In genomic region chr2:93976436-93977252, GRCm38 (mm10) we compare ENCODE assay signal across 7 mouse cellular contexts. TPM values are rescaled to one million over a fixed set of nuclear protein-coding genes. Genes with fewer than 3 reads are reported as not detected.
DNase-seq lines count a peak whose midpoint lies in the region; ATAC-seq and TF ChIP-seq lines count a peak whose summit lies in the region.

No protein-coding gene starts in this region.

- ATAC-seq in activated CD4-positive, CD25-positive, alpha-beta regulatory T cell, adult 4 months: peak; percentile 89
- peak; percentile 79 for ATAC-seq in intestine, embryonic 15.5 days
- ATAC-seq in limb, embryonic 14.5 days (ENCODE audit: low FRiP score, low read depth): peak; percentile 80
- ATAC-seq in midbrain, embryonic 13.5 days: peak; percentile 88

- peak; percentile 12; the same call in 1 of the 2 replicates for TF ChIP-seq CTCF in spleen, adult 2 months (IDR thresholded peaks at IDR 0.05; ENCODE audit: extremely low read depth, insufficient read depth, insufficient read length, insufficient replicate concordance)

- 2% methylated on average over 36 of the region's 37 CpGs for WGBS in intestine, embryonic 15.5 days
- 4% methylated on average over 30 of the region's 37 CpGs for WGBS in limb, embryonic 14.5 days
- WGBS in midbrain, embryonic 13.5 days: 3% methylated on average over 37 of the region's 37 CpGs
- WGBS in spleen, adult 2 months: 7% methylated on average over 37 of the region's 37 CpGs

- DNase-seq in cerebellum, postnatal 36 days: peak; percentile 54 to 60
- peak; percentile 21 to 30 for DNase-seq in gastrocnemius, postnatal 36 days
- peak; percentile 49 for DNase-seq in limb, embryonic 14.5 days (ENCODE audit: low spot score)
- peak; percentile 15 to 49 for DNase-seq in spleen, adult 2 months (ENCODE audit: low read depth in 1 of 2, low spot score in 2 of 2)

- peak overlapping the region; percentile 57 for H3K27ac ChIP-seq in intestine, embryonic 15.5 days
- H3K27ac ChIP-seq in limb, embryonic 14.5 days (replicated peaks; ENCODE audit: low read depth, low read length): peak overlapping the region; percentile 14; the same call in 1 of the 2 replicates
- H3K27ac ChIP-seq in midbrain, embryonic 13.5 days: peak overlapping the region; percentile 78
- no peak overlapping the region for H3K27ac ChIP-seq in spleen, adult 2 months (ENCODE audit: insufficient read depth, low read length)

- H3K27me3 ChIP-seq in intestine, embryonic 15.5 days (replicated peaks): no peaks in the 10 kb centered on the region
- H3K27me3 ChIP-seq in limb, embryonic 14.5 days (ENCODE audit: control insufficient read depth, insufficient read depth, low read length): 0 out of 2 replicates have a peak, but pooled peaks cover 8% of the 10 kb centered on the region
- no peaks in the 10 kb centered on the region for H3K27me3 ChIP-seq in midbrain, embryonic 13.5 days
- no peaks in the 10 kb centered on the region for H3K27me3 ChIP-seq in spleen, adult 2 months (ENCODE audit: control insufficient read depth, insufficient read depth, low read length)

- intact Hi-C loops in gastrocnemius, postnatal 36 days (cut with DNase I): no loop called here

- H3K9ac ChIP-seq in intestine, embryonic 15.5 days: peak overlapping the region; percentile 41
- peak overlapping the region; percentile 55 for H3K9ac ChIP-seq in limb, embryonic 14.5 days (ENCODE audit: low read depth, low read length, severe bottlenecking)
- peak overlapping the region; percentile 72 for H3K9ac ChIP-seq in midbrain, embryonic 13.5 days (replicated peaks)

- H3K4me2 ChIP-seq in intestine, embryonic 15.5 days (replicated peaks): peak overlapping the region; percentile 94
- H3K4me2 ChIP-seq in limb, embryonic 14.5 days (replicated peaks; ENCODE audit: low read depth, low read length, severe bottlenecking): peak overlapping the region; percentile 91
- peak overlapping the region; percentile 83 for H3K4me2 ChIP-seq in midbrain, embryonic 13.5 days (replicated peaks)

- H3K36me3 ChIP-seq in intestine, embryonic 15.5 days: no peaks in the 10 kb centered on the region
- H3K36me3 ChIP-seq in limb, embryonic 14.5 days (ENCODE audit: control insufficient read depth, insufficient read depth, low read length): peaks cover 20% of the 10 kb centered on the region
- H3K36me3 ChIP-seq in midbrain, embryonic 13.5 days: peaks cover 31% of the 10 kb centered on the region
- peaks cover 12% of the 10 kb centered on the region for H3K36me3 ChIP-seq in spleen, adult 2 months (ENCODE audit: control insufficient read depth, insufficient read depth, low read length)

- TF ChIP-seq POLR2A in limb, embryonic 14.5 days (IDR thresholded peaks at IDR 0.05; ENCODE audit: borderline replicate concordance, extremely low read depth, insufficient read depth, insufficient read length): no peak
- no peak for TF ChIP-seq POLR2A in spleen, adult 2 months (IDR thresholded peaks at IDR 0.05; ENCODE audit: low read depth, low read length)

- H3K4me1 ChIP-seq in intestine, embryonic 15.5 days (replicated peaks): peaks cover 30% of the 10 kb centered on the region
- H3K4me1 ChIP-seq in limb, embryonic 14.5 days (ENCODE audit: control insufficient read depth, insufficient read depth, low read length): peaks cover 8% of the 10 kb centered on the region
- peaks cover 29% of the 10 kb centered on the region for H3K4me1 ChIP-seq in midbrain, embryonic 13.5 days (replicated peaks)
- peaks cover 2% of the 10 kb centered on the region for H3K4me1 ChIP-seq in spleen, adult 2 months (ENCODE audit: control insufficient read depth, insufficient read depth, insufficient read length)

- peak overlapping the region; percentile 41 for H3K4me3 ChIP-seq in intestine, embryonic 15.5 days (replicated peaks)
- peak overlapping the region; percentile 40 for H3K4me3 ChIP-seq in limb, embryonic 14.5 days (replicated peaks; ENCODE audit: low read length)
- peak overlapping the region; percentile 45 for H3K4me3 ChIP-seq in midbrain, embryonic 13.5 days (replicated peaks)
- H3K4me3 ChIP-seq in spleen, adult 2 months (ENCODE audit: extremely low read depth, insufficient read depth, insufficient read length): peak overlapping the region; percentile 27; the same call in 1 of the 2 replicates

- no peaks in the 10 kb centered on the region for H3K9me3 ChIP-seq in intestine, embryonic 15.5 days
- H3K9me3 ChIP-seq in limb, embryonic 14.5 days (ENCODE audit: control insufficient read depth, low read length): no peaks in the 10 kb centered on the region
- no peaks in the 10 kb centered on the region for H3K9me3 ChIP-seq in midbrain, embryonic 13.5 days

RNA-seq across cellular contexts. Expression of gene Gm27027, which starts 19.5 kb away (rescaled TPM):
- polyA plus RNA-seq in activated CD4-positive, CD25-positive, alpha-beta regulatory T cell, adult 4 months (2017; shearing (Covaris generic)): not detected
- total RNA-seq in gastrocnemius, postnatal 36 days (2021): under 1 TPM in 1 of 2 experiments, not detected in 1; 0.86 TPM
- polyA plus RNA-seq in intestine, embryonic 15.5 days (2015; fragmentation: Nextera tagmentation; extraction: Ambion mirVana): not detected in 2 replicates
- not detected in 2 replicates for polyA plus RNA-seq in limb, embryonic 14.5 days (2012; rRNA removed)
- 0.43 TPM in 1 of 2 replicates, not detected in the other for polyA plus RNA-seq in limb, embryonic 14.5 days (2014; fragmentation: Nextera tagmentation; extraction: Ambion mirVana)
- polyA plus RNA-seq in midbrain, embryonic 13.5 days (2015; fragmentation: Nextera tagmentation; extraction: Ambion mirVana): not detected in 2 replicates
- polyA plus RNA-seq in spleen, adult 2 months (2012; rRNA removed): 0.47 TPM in 1 of 2 replicates, not detected in the other

RNA-seq across cellular contexts. Expression of gene Gm13889, which starts 19.6 kb away (rescaled TPM):
- not detected for polyA plus RNA-seq in activated CD4-positive, CD25-positive, alpha-beta regulatory T cell, adult 4 months (2017; shearing (Covaris generic))
- total RNA-seq in gastrocnemius, postnatal 36 days (2021): 1 to 10 TPM; 6.1 to 7.6 TPM
- 14.4 and 16.4 TPM in 2 replicates for polyA plus RNA-seq in intestine, embryonic 15.5 days (2015; fragmentation: Nextera tagmentation; extraction: Ambion mirVana)
- polyA plus RNA-seq in limb, embryonic 14.5 days (2012; rRNA removed): 7.7 and 8.3 TPM in 2 replicates
- 4.9 and 5.7 TPM in 2 replicates for polyA plus RNA-seq in limb, embryonic 14.5 days (2014; fragmentation: Nextera tagmentation; extraction: Ambion mirVana)
- 3.0 and 5.0 TPM in 2 replicates for polyA plus RNA-seq in midbrain, embryonic 13.5 days (2015; fragmentation: Nextera tagmentation; extraction: Ambion mirVana)
- 12.3 and 15.7 TPM in 2 replicates for polyA plus RNA-seq in spleen, adult 2 months (2012; rRNA removed)

RNA-seq across cellular contexts. Expression of gene Alkbh3, which starts 34.0 kb away (rescaled TPM):
- 10 to 100 TPM; 44.5 to 56.2 TPM for polyA plus RNA-seq in activated CD4-positive, CD25-positive, alpha-beta regulatory T cell, adult 4 months (2017; shearing (Covaris generic))
- total RNA-seq in gastrocnemius, postnatal 36 days (2021): 10 to 100 TPM; 52.0 to 58.1 TPM
- polyA plus RNA-seq in intestine, embryonic 15.5 days (2015; fragmentation: Nextera tagmentation; extraction: Ambion mirVana): 63.6 and 72.2 TPM in 2 replicates
- polyA plus RNA-seq in limb, embryonic 14.5 days (2012; rRNA removed): 76.3 and 79.0 TPM in 2 replicates
- polyA plus RNA-seq in limb, embryonic 14.5 days (2014; fragmentation: Nextera tagmentation; extraction: Ambion mirVana): 76.2 and 79.8 TPM in 2 replicates
- polyA plus RNA-seq in midbrain, embryonic 13.5 days (2015; fragmentation: Nextera tagmentation; extraction: Ambion mirVana): 53.5 and 59.6 TPM in 2 replicates
- 23.2 and 24.7 TPM in 2 replicates for polyA plus RNA-seq in spleen, adult 2 months (2012; rRNA removed)
